ENCODE assay signal across 10 mouse cellular contexts in genomic region chr5:67727755-67728154, GRCm38 (mm10).
A peak's percentile ranks its signal among the peaks of the same experiment; 100 is the strongest.
DNase-seq lines count a peak whose midpoint lies in the region; ATAC-seq and TF ChIP-seq lines count a peak whose summit lies in the region.
"Had no signal": no experiment of that assay in that cellular context is flagged by ENCODE, and none has a peak within 500 bp of the region (broad histone marks: within the 10 kb centered on the region; RNA-seq: fewer than 3 reads in every experiment).

No protein-coding gene starts in this region.

- no peak overlapping the region for H3K9ac ChIP-seq in hindbrain, embryonic 14.5 days
- no peak overlapping the region for H3K9ac ChIP-seq in hindbrain, embryonic 13.5 days
- H3K9ac ChIP-seq in ES-E14 (ENCODE audit: insufficient read depth, low read depth, low read length, poor library complexity, severe bottlenecking) = no peak overlapping the region

- 16% methylated on average over 2 of the region's 2 CpGs for WGBS in hindbrain, embryonic 14.5 days
- WGBS in hindbrain, embryonic 13.5 days = 17% methylated on average over 2 of the region's 2 CpGs

- no peaks in the 10 kb centered on the region for H3K4me1 ChIP-seq in hindbrain, embryonic 14.5 days (replicated peaks; ENCODE audit: control insufficient read depth, insufficient read depth, low read length)
- no peaks in the 10 kb centered on the region for H3K4me1 ChIP-seq in hindbrain, embryonic 13.5 days (replicated peaks)
- H3K4me1 ChIP-seq in ES-E14 (ENCODE audit: control insufficient read depth in 2 of 2, insufficient read depth in 2 of 2, low read length in 2 of 2, poor library complexity in 1 of 2) = no peaks in the 10 kb centered on the region

- H3K4me2 ChIP-seq in hindbrain, embryonic 14.5 days (replicated peaks) = no peak overlapping the region
- H3K4me2 ChIP-seq in hindbrain, embryonic 13.5 days = no peak overlapping the region

- ATAC-seq in hindbrain, embryonic 14.5 days (ENCODE audit: low FRiP score) = no peak
- ATAC-seq in hindbrain, embryonic 13.5 days (ENCODE audit: low FRiP score) = no peak

- no peak overlapping the region for H3K4me3 ChIP-seq in hindbrain, embryonic 14.5 days (replicated peaks; ENCODE audit: low read length)
- H3K4me3 ChIP-seq in hindbrain, embryonic 13.5 days = no peak overlapping the region
- H3K4me3 ChIP-seq in ES-E14 (ENCODE audit: insufficient read depth in 1 of 2, low read depth in 1 of 2, low read length in 2 of 2, poor library complexity in 1 of 2, severe bottlenecking in 1 of 2) = no peak overlapping the region

- H3K27ac ChIP-seq in hindbrain, embryonic 14.5 days = no peak overlapping the region
- H3K27ac ChIP-seq in hindbrain, embryonic 13.5 days = no peak overlapping the region
- H3K27ac ChIP-seq in ES-E14 (ENCODE audit: insufficient read depth, low read depth, low read length, poor library complexity, severe bottlenecking) = no peak overlapping the region

- no peaks in the 10 kb centered on the region for H3K27me3 ChIP-seq in hindbrain, embryonic 14.5 days (ENCODE audit: control insufficient read depth, insufficient read depth, low read length)
- no peaks in the 10 kb centered on the region for H3K27me3 ChIP-seq in hindbrain, embryonic 13.5 days

- peaks cover 39% of the 10 kb centered on the region for H3K36me3 ChIP-seq in hindbrain, embryonic 14.5 days (replicated peaks; ENCODE audit: control insufficient read depth, insufficient read depth)
- H3K36me3 ChIP-seq in hindbrain, embryonic 13.5 days = peaks cover 36% of the 10 kb centered on the region
- H3K36me3 ChIP-seq in ES-E14 (ENCODE audit: control insufficient read depth, insufficient read depth, low read length, poor library complexity, severe bottlenecking) = peaks cover 2% of the 10 kb centered on the region; the same call in 1 of the 2 replicates

- peak; percentile 78 for DNase-seq in hindbrain, embryonic 14.5 days (ENCODE audit: low spot score)
- DNase-seq in 3T3-L1 (ENCODE audit: low read depth, low spot score) (peak; percentile 60), ES-E14 (ENCODE audit: low read depth, low spot score) (peak; percentile 11)
- DNase-seq in forelimb bud, embryonic 11.5 days (ENCODE audit: low read depth, low spot score) = peak; percentile 44
- DNase-seq in cerebellum, adult 9-10 months = no peak
- no peak for DNase-seq in thymus, postnatal 36 days
- no peak for DNase-seq in cerebellum, postnatal 25 days
- DNase-seq: adrenal gland, adult 8-10 months; right cerebral cortex, postnatal 4 days had no signal

- in situ Hi-C loops in ES-E14 (cut with MboI; ENCODE audit: low sequenced_read_pairs in 2 of 2, unreplicated experiment in 2 of 2) = loop anchor here (5.0 to 25.0 kb wide), 2 partner anchors 190 to 195 kb away; no protein-coding TSS in a partner anchor

- H3K9me3 ChIP-seq in hindbrain, embryonic 14.5 days (ENCODE audit: control insufficient read depth, low read length) = no peaks in the 10 kb centered on the region
- no peaks in the 10 kb centered on the region for H3K9me3 ChIP-seq in hindbrain, embryonic 13.5 days
- H3K9me3 ChIP-seq in ES-E14 (ENCODE audit: control insufficient read depth, insufficient read depth, low read depth, low read length) = no peaks in the 10 kb centered on the region

TF ChIP-seq in ES-E14, 5 proteins besides CTCF, POLR2A, EP300 and RAD21:
- TF ChIP-seq HCFC1 (IDR thresholded peaks at IDR 0.05; ENCODE audit: borderline replicate concordance, insufficient read depth, low read length) = no peak
- TF ChIP-seq ZNF384 (IDR thresholded peaks at IDR 0.05; ENCODE audit: low read depth, low read length) = no peak
- TF ChIP-seq ZC3H11A (IDR thresholded peaks at IDR 0.05; ENCODE audit: borderline replicate concordance, low read depth, low read length) = no peak
- TF ChIP-seq CHD2 (IDR thresholded peaks at IDR 0.05; ENCODE audit: low read depth, low read length) = no peak
- TF ChIP-seq MAFK (IDR thresholded peaks at IDR 0.05; ENCODE audit: insufficient read depth, low read depth, low read length) = no peak

Comparison
In these comparisons a context has a peak if more than half of its experiments do, and no peak if none do; other contexts are left out.
1. DNase-seq: peak in hindbrain, embryonic 14.5 days (single experiment), 3T3-L1 (single experiment), ES-E14 (single experiment) and forelimb bud, embryonic 11.5 days (single experiment); none in cerebellum, adult 9-10 months (single experiment), thymus, postnatal 36 days (0 of 2) and cerebellum, postnatal 25 days (0 of 2).